Mouse (Mus musculus) midbrain, embryonic 13.5 days (tissue): Measurements from ENCODE around the gene Klhl41. TPM values are rescaled to one million over a fixed set of nuclear protein-coding genes. Genes with fewer than 3 reads are reported as not detected.
A peak's percentile ranks its signal among the peaks of the same experiment; 100 is the strongest.
"Not testable (repeated sequence)": the region's sequence is repeated elsewhere in the genome, so short reads cannot be mapped to it uniquely, and the experiment has no call there.

Source experiments
- ATAC-seq: fragments of 200-750 bp; cut with Nextera tagmentation; 2 replicates; pipeline ENCODE4 v1.8.0; 2017; ENCODE audit warnings: mild to moderate bottlenecking, moderate TSS enrichment, moderate library complexity
- H3K27ac ChIP-seq: fragments of 300-500 bp; sonication (generic); 2 replicates; pipeline ENCODE4 v1.5.1; 2015; ENCODE audit warnings: inconsistent platforms, mild to moderate bottlenecking, moderate library complexity
- H3K27me3 ChIP-seq: fragments of 300-500 bp; sonication (generic); 2 replicates; pipeline ENCODE4 v1.6.1; 2015; ENCODE audit warnings: mild to moderate bottlenecking, inconsistent platforms
- H3K36me3 ChIP-seq: fragments of 300-500 bp; sonication (generic); 2 replicates; pipeline ENCODE4 v1.6.1; 2015; ENCODE audit warnings: mild to moderate bottlenecking, inconsistent platforms
- H3K4me1 ChIP-seq: fragments of 300-500 bp; sonication (generic); replicated peaks from 2 replicates; pipeline ENCODE4 v1.6.1; 2015; ENCODE audit warnings: inconsistent platforms
- H3K4me2 ChIP-seq: fragments of 300-500 bp; sonication (generic); replicated peaks from 2 replicates; pipeline ENCODE4 v1.6.1; 2015; ENCODE audit warnings: moderate library complexity, mild to moderate bottlenecking, inconsistent platforms
- H3K4me3 ChIP-seq: fragments of 300-500 bp; sonication (generic); replicated peaks from 2 replicates; pipeline ENCODE4 v1.5.1; 2015; ENCODE audit warnings: mild to moderate bottlenecking, inconsistent platforms
- H3K9ac ChIP-seq: fragments of 300-500 bp; sonication (generic); replicated peaks from 2 replicates; pipeline ENCODE4 v1.6.1; 2015; ENCODE audit warnings: mild to moderate bottlenecking, inconsistent platforms
- H3K9me3 ChIP-seq: fragments of 300-500 bp; sonication (generic); 2 replicates; pipeline ENCODE4 v1.6.1; 2016; ENCODE audit warnings: mild to moderate bottlenecking, inconsistent platforms
- WGBS: fragments of 180-500 bp; shearing (Covaris S2); methylation state at CpG from one replicate; pipeline ENCODE4 v1.1.7; 2015; 5-methylcytosine and 5-hydroxymethylcytosine counted together
- polyA plus RNA-seq: library from polyadenylated mRNA; unstranded; fragments of >200 nt; fragmentation: Nextera tagmentation; extraction: Ambion mirVana; gene quantifications from 2 replicates; pipeline ENCODE4 v1.2.1, GENCODE M21; 2015

The Klhl41 gene
- polyA plus RNA-seq, result 0.13 and 0.18 TPM in 2 replicates

DNA sequence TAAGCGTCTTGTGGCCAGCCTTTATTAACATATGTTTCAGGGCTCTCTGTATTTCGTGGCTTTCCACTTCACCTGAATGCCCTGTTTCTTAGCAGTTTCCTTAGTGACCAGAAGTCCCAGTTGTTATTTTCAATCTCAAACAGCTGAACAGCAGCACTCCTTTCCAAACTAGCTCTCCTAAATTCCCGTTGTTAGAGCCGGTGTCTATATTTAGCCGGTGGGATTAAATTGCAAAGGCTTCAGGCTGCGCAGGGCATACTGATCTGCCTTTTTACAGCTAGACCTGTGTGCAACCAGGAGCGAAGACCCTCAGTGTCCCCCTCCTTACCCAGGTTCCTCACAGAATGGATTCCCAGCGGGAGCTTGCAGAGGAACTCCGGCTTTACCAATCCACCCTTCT lies at the start of gene Klhl41:
Gene Klhl41 (plus strand): TSS at position 268 of the 400 bp plus-strand sequence.
- H3K4me2 ChIP-seq, result no peak within 1 kb of the TSS
- ATAC-seq, result no peak
- no peak within 1 kb of the TSS for H3K27ac ChIP-seq
- no peaks in the 10 kb centered on the region for H3K4me1 ChIP-seq
- no peak within 1 kb of the TSS for H3K9ac ChIP-seq
- WGBS, result 80% methylated on average over 9 of the region's 9 CpGs
- no peaks in the 10 kb centered on the region for H3K27me3 ChIP-seq
- peaks cover 20% of the 10 kb centered on the region for H3K36me3 ChIP-seq
- no peak within 1 kb of the TSS for H3K4me3 ChIP-seq
- H3K9me3 ChIP-seq, result no peaks in the 10 kb centered on the region

DNA sequence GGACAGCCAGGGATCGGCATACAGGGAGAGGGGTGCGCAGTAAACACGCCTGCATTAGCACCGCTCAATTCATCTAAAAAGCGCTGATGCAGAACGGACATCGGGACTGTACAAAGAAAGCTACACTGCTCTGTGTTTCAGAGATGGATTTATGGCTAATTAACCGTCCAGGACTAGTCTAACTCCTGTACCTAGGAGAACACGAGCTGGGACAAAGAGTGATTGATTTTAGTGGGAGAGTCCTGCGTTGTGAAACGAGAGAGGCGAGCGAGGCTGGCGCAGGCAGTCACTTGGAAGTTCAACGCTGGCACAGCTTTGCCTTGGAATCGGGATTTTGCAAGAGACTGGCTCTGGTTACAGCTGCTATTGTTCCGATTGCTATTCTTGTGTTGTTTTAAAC lies 40.7 kb upstream of the Klhl41 start:
- Histone ChIP-seq H3K4me2 (no peak overlapping the region), H3K4me1 (no peaks in the 10 kb centered on the region), H3K36me3 (no peaks in the 10 kb centered on the region), H3K9ac (no peak overlapping the region), H3K4me3 (no peak overlapping the region), H3K27me3 (peaks cover 5% of the 10 kb centered on the region; the same call in 1 of the 2 replicates), H3K27ac (no peak overlapping the region), H3K9me3 (no peaks in the 10 kb centered on the region)
- ATAC-seq, result no peak
- WGBS, result 81% methylated on average over 17 of the region's 17 CpGs

DNA sequence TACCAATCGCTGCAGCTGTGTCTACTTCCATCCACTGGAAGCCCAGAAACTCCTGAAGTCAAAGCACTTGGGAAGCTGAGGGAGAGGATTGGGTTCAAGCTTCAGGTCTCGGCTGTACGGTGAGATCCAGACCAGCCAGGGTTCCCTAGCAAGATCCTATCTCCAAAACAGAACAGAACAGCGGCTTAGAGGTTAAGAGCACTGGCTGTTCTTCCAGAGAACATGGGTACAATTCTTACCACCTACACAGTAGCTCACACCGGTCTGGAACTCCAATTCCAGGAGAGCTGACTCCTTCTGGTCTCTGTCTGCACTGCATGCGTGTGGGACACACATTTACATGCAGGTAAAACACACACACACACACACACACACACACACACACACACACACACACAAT lies 40.0 kb upstream of the Klhl41 start:
- no peaks in the 10 kb centered on the region for H3K4me1 ChIP-seq
- no peak overlapping the region for H3K4me2 ChIP-seq
- no peaks in the 10 kb centered on the region for H3K36me3 ChIP-seq
- H3K4me3 ChIP-seq, result no peak overlapping the region
- WGBS, result 92% methylated on average over 6 of the region's 6 CpGs
- H3K27ac ChIP-seq, result no peak overlapping the region
- ATAC-seq, result no peak
- peaks cover 5% of the 10 kb centered on the region; the same call in 1 of the 2 replicates for H3K27me3 ChIP-seq
- no peak overlapping the region for H3K9ac ChIP-seq
- H3K9me3 ChIP-seq, result no peaks in the 10 kb centered on the region

DNA sequence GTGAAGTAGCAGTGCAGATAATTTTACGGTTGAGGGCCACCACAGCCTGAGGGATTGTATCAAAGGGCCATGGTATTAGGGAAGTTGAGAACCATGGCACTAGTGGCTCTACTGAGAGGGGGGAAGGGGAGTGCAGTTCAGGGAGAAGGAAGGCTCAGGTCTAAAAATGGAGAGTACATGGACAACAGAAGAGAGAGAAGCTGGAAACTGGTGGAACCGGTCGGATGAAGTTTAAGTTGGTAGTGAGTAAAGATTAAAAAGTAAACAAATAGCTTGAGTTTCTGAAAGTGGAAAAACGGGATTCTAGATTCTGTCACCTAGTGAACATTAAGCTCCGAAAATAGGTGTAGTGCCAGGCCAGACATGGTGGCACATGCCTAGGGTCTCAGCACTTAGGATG lies 39.1 kb upstream of the Klhl41 start:
- H3K9me3 ChIP-seq, result no peaks in the 10 kb centered on the region
- H3K4me1 ChIP-seq, result no peaks in the 10 kb centered on the region
- ATAC-seq, result no peak
- H3K36me3 ChIP-seq, result no peaks in the 10 kb centered on the region
- no peak overlapping the region for H3K4me2 ChIP-seq
- H3K4me3 ChIP-seq, result no peak overlapping the region
- no peak overlapping the region for H3K9ac ChIP-seq
- H3K27me3 ChIP-seq, result peaks cover 5% of the 10 kb centered on the region; the same call in 1 of the 2 replicates
- WGBS, result 95% methylated on average over 5 of the region's 5 CpGs
- H3K27ac ChIP-seq, result no peak overlapping the region

DNA sequence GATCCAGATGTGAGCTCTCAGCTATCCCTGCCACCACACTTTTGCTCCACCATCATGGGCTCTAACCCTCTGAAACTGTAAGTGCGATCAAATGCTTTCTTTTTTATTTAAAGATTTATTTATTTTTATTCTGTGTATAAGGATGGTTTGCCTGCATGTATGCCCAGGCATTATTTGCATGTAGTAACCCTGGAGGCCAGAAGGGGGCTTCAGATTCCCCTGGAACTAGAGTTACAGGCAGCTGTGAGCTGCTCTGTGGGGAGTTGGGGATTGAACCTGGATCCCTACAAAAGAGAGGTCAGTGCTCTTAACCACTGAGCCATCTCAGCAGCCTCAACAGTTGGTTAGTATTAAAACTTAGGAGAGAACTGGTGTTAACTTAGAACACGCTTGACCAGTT lies 38.5 kb upstream of the Klhl41 start:
- Histone ChIP-seq H3K4me1 (no peaks in the 10 kb centered on the region), H3K9ac (no peak overlapping the region), H3K4me3 (no peak overlapping the region), H3K36me3 (no peaks in the 10 kb centered on the region), H3K9me3 (no peaks in the 10 kb centered on the region), H3K27ac (no peak overlapping the region), H3K27me3 (peaks cover 5% of the 10 kb centered on the region; the same call in 1 of the 2 replicates), H3K4me2 (no peak overlapping the region)
- 81% methylated on average over 2 of the region's 2 CpGs for WGBS
- ATAC-seq, result no peak

DNA sequence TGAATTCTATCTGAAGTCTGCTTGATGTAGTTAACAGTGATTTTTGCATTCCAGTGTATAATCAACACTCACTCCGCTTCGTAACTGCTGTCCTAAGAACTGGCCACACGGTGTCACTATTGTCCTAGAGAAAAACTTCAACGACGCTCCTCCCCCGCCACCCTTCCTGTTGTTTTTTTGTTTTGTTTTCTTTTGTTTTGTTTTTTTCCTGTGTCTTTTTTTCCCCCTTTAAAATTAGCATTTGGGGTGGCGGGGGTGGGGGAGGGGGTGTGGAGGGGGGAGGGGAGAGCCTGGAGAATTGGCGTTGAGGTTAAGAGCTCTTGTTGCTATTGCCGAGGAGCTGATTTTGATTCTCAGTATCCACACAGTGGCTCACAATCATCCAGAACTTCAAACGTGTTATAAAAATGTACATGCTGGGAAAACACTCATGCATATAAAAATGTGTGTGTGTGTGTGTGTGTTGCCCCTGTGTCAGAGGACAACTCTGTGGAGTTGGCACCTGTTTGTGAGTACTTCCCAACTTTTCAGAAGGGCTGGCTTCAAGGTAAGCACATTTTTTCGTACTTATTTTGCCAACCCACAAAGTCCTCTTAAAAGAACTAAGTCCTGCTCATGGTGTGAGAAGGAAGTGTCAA lies 34.7 kb upstream of the Klhl41 start:
- peaks cover 5% of the 10 kb centered on the region; the same call in 1 of the 2 replicates for H3K27me3 ChIP-seq
- H3K36me3 ChIP-seq, result no peaks in the 10 kb centered on the region
- H3K4me1 ChIP-seq, result no peaks in the 10 kb centered on the region
- no peak overlapping the region for H3K27ac ChIP-seq
- no peak overlapping the region for H3K9ac ChIP-seq
- no peaks in the 10 kb centered on the region for H3K9me3 ChIP-seq
- H3K4me3 ChIP-seq, result peak overlapping the region; percentile 26
- 7% methylated on average over 11 of the region's 11 CpGs for WGBS
- H3K4me2 ChIP-seq, result peak overlapping the region; percentile 42
- peak; percentile 57 for ATAC-seq

DNA sequence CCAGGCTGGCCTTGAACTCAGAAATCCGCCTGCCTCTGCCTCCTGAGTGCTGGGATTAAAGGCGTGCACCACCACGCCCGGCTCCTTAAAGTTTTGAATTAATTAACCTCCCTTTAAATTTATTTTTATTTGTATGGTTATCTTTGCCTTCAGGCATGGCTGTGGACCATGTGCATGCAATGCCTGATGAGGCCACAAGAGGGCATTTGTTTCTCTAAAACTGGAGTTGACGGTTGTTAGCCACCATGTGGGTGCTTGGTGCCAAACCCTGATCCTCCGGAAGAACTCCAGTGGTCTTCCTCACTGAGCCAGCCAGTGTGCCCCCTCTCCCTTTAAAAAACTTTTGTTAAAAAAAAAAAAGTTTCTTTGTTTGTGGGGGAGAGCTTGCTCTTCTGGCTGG lies 34.1 kb upstream of the Klhl41 start:
- H3K4me3 ChIP-seq, result no peak overlapping the region
- 69% methylated on average over 6 of the region's 6 CpGs for WGBS
- ATAC-seq, result no peak
- H3K36me3 ChIP-seq, result no peaks in the 10 kb centered on the region
- H3K27ac ChIP-seq, result no peak overlapping the region
- no peak overlapping the region for H3K9ac ChIP-seq
- peaks cover 5% of the 10 kb centered on the region; the same call in 1 of the 2 replicates for H3K27me3 ChIP-seq
- no peak overlapping the region for H3K4me2 ChIP-seq
- no peaks in the 10 kb centered on the region for H3K4me1 ChIP-seq
- H3K9me3 ChIP-seq, result no peaks in the 10 kb centered on the region

DNA sequence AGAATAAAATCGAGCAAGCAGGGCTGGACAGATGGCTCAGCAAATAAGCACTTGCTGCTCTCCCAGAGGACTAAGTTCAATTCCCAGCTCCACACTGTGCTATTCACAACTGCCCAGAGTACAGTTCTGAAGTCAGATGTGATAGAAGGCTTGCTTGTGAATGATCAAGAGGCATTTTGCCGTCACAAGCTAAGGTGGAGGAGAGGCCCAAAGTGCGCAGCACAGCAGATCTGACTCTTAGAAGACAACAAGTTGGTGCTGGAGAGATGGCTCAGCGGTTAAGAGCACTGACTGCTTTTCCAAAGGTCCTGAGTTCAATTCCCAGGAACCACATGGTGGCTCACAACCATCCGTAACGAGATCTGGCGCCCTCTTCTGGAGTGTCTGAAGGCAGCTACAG lies 31.9 kb upstream of the Klhl41 start:
- not testable (repeated sequence) for ATAC-seq, H3K4me2 ChIP-seq, H3K4me3 ChIP-seq, H3K36me3 ChIP-seq, H3K27me3 ChIP-seq, H3K9ac ChIP-seq, H3K27ac ChIP-seq, H3K4me1 ChIP-seq, H3K9me3 ChIP-seq
- WGBS, result 75% methylated on average over 7 of the region's 7 CpGs

DNA sequence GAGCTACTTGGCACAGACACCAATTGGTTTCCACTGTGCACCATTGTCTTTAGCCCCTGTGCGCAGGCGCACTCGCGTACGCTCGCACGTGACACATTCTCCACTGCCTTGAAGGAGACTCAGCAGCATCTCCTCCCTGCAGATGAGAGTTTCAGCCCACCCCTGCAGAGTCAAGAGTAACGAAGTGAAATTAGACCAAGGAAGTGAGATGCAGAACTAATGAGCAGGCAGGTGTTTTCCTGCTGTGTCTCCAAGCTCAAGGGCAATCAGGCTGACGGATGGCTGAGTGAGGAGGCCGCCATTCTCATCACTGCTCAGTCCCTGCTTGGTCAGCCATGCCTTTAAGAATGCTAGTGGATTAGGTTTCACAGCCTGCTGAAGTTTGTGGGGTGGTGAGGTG lies 29.8 kb upstream of the Klhl41 start:
- ATAC-seq, result no peak
- 55% methylated on average over 10 of the region's 10 CpGs for WGBS
- no peak overlapping the region for H3K4me3 ChIP-seq
- no peaks in the 10 kb centered on the region for H3K36me3 ChIP-seq
- no peak overlapping the region for H3K27ac ChIP-seq
- no peak overlapping the region for H3K9ac ChIP-seq
- peaks cover 3% of the 10 kb centered on the region; the same call in 1 of the 2 replicates for H3K27me3 ChIP-seq
- no peaks in the 10 kb centered on the region for H3K9me3 ChIP-seq
- no peaks in the 10 kb centered on the region for H3K4me1 ChIP-seq
- H3K4me2 ChIP-seq, result no peak overlapping the region

DNA sequence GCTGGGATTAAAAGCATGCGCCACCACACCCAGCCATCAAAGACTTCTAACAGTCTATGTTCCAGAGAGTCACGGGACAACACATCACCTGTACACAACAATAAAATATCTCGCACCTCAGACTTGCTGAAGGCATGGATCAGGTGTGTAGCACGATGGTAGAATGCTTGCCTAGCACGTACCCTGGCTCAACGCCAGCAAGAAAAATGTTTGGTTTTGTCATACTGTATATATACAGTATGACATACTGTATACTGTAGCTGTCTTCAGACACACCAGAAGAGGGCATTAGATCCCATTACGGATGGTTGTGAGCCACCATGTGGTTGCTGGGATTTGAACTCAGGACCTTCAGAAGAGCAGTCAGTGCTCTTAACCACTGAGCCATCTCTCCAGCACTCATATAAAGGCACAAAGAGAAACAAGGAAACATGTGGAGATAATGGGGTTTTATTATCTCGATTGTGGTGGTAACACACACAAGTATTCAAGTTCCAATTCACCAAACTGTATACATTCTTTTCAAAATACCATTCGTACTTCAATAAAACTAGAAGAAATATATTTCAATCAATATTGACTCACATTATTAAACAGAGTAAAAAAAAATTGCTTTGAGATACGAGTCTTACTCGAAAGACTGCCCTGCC lies 24.8 kb upstream of the Klhl41 start:
- no peaks in the 10 kb centered on the region for H3K9me3 ChIP-seq
- ATAC-seq, result no peak
- no peak overlapping the region for H3K4me3 ChIP-seq
- WGBS, result 96% methylated on average over 11 of the region's 11 CpGs
- no peak overlapping the region for H3K9ac ChIP-seq
- peaks cover 8% of the 10 kb centered on the region for H3K4me1 ChIP-seq
- peaks cover 3% of the 10 kb centered on the region; the same call in 1 of the 2 replicates for H3K27me3 ChIP-seq
- no peaks in the 10 kb centered on the region for H3K36me3 ChIP-seq
- H3K27ac ChIP-seq, result no peak overlapping the region
- no peak overlapping the region for H3K4me2 ChIP-seq

DNA sequence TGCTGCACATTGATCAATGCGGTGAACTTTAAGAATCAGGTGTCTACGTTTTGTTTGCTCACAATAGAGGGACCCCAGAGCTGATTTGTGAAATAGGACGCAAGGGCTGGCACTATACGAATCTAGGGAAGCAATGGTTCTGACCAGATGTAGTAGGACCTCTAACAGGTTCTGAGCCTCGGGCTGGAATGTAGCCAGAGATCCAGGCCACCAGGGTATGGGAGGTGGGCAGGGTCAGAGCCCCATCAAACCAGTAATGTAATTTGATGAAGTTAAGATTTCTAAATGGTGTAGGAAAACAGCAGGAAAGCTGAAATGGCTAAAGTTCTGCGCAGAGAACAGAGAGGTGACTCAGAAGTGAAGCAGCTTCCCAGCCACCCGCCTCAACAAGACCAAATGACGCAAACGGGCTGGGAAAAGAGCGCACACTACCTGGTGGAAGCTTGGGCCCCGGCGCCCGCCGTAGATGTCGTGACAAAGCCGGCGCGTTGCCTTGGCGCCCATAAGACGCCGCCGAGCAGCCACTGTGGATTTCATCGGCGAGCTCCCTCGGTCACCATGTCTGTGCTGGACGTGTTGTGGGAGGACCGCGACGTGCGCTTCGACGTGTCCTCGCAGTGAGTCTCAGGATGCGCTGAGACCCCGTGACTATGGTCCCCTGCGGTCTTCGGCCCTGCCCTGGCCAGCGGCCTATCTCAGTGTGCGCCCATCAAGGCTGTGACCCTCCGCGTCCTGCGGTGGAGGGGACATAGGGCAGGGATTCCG lies 23.0 kb upstream of the Klhl41 start, which contains the start of gene Bbs5:
Gene Bbs5 (plus strand): TSS at position 446 of the 765 bp plus-strand sequence.
- no peaks in the 10 kb centered on the region for H3K36me3 ChIP-seq
- H3K9me3 ChIP-seq, result no peaks in the 10 kb centered on the region
- H3K4me2 ChIP-seq, result peak within 1 kb of the TSS; percentile 70
- no peak within 1 kb of the TSS for H3K27ac ChIP-seq
- peaks cover 3% of the 10 kb centered on the region; the same call in 1 of the 2 replicates for H3K27me3 ChIP-seq
- H3K4me3 ChIP-seq, result peak within 1 kb of the TSS; percentile 65
- peaks cover 8% of the 10 kb centered on the region for H3K4me1 ChIP-seq
- peak; percentile 97 for ATAC-seq
- H3K9ac ChIP-seq, result peak within 1 kb of the TSS; percentile 77
- 3% methylated on average over 43 of the region's 43 CpGs for WGBS

DNA sequence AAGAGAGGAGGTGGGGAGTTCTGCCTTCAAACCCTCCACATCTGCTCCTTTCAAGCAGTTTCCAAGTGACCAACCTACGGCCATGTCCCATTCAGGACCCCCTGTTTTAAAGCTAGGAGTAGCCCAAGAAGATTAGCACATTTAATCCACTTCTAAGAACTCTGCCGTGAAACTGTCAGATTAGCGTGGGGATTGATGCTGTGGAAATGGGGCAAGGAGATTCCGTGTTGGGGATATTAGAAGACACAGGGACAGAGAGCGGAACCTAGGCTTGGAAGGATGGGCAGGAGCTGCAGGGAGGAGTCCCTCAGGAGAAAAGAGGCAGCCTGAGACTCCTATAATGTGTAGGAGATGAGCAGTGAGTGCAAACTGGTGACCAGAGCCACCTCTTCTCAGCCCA lies 20.2 kb upstream of the Klhl41 start:
- Histone ChIP-seq H3K9ac (no peak overlapping the region), H3K4me3 (no peak overlapping the region), H3K4me1 (peaks cover 8% of the 10 kb centered on the region), H3K27me3 (no peaks in the 10 kb centered on the region), H3K27ac (no peak overlapping the region), H3K36me3 (peaks cover 16% of the 10 kb centered on the region), H3K4me2 (no peak overlapping the region), H3K9me3 (no peaks in the 10 kb centered on the region)
- WGBS, result 49% methylated on average over 5 of the region's 5 CpGs
- no peak for ATAC-seq
